In the genomic region with DNA sequence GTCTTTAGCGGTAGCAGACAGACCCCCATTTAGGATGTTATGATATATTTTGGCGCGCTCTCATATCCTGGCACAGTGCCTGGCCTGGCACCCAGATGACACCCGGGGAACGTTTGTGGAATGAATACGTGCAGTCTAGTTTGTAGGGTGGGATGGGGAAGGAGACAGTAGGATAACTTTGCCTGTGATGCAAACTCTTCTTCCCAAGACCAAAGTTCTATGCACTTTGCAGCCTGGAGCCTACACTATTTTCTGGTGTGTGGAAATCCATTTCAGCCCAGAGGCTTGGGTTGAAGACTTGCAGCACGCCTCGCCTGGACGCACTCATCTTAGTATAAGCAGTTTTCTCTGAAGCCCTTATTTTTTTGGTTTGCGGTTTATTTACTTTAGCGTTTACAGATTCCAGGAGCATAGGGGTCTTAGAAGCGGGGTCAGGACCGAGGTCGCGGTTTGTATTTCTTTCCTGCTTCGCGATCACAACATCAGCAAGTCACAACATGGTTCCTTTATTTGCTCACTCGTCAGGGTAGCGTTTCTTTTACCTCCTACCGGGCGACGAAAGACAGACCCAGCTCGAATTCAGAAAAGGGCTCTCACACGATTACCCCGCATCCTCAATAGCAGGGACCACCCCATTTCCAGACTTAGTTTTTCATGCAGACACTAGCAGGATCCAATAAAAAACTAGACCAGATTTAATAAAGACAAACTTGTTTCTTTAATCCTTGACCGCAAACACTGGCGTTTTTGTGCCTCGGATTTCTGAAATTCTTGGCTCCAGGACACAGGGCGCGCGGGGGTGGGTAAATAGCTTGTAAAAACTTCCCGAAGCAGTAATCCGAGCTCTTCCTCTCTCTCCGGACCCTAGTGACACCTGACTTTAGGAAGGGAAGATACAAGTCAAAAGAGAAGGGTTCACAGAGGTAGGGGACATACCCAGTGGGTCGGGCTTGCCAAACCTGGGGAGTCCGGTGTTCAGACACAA, we compare ENCODE assay signal across 8 mouse cellular contexts. TPM values are rescaled to one million over a fixed set of nuclear protein-coding genes. Genes with fewer than 3 reads are reported as not detected.
DNase-seq lines count a peak whose midpoint lies in the region; ATAC-seq and TF ChIP-seq lines count a peak whose summit lies in the region.

No protein-coding gene starts in this region.

- 4% methylated on average over 36 of the region's 36 CpGs for WGBS in lung, embryonic 15.5 days
- 7% methylated on average over 36 of the region's 36 CpGs for WGBS in forebrain, embryonic 10.5 days
- WGBS in kidney, embryonic 15.5 days, result 8% methylated on average over 36 of the region's 36 CpGs
- WGBS in midbrain, embryonic 15.5 days, result 8% methylated on average over 36 of the region's 36 CpGs

- no peak for DNase-seq in lung, adult 18-20 months
- DNase-seq in forebrain, embryonic 10.5 days (ENCODE audit: extremely low spot score, low spot score), result no peak
- DNase-seq in gastrocnemius, adult 18-20 months (ENCODE audit: low spot score), result no peak
- DNase-seq in left cerebral cortex, adult 9 months (ENCODE audit: low spot score in 2 of 2), result no peak

- TF ChIP-seq POLR2A in bone marrow macrophage, adult 2 months (IDR thresholded peaks at IDR 0.05; ENCODE audit: borderline replicate concordance, low read depth, low read length), result no peak

- peak; percentile 17; the same call in 1 of the 2 replicates for ATAC-seq in lung, embryonic 15.5 days (ENCODE audit: borderline replicate concordance, extremely low read depth, low FRiP score, low TSS enrichment)
- peak; percentile 24 for ATAC-seq in kidney, embryonic 15.5 days (replicated peaks; ENCODE audit: low FRiP score)
- ATAC-seq in midbrain, embryonic 15.5 days (replicated peaks), result peak; percentile 12

- peak overlapping the region; percentile 85 for H3K4me3 ChIP-seq in lung, embryonic 15.5 days
- H3K4me3 ChIP-seq in bone marrow macrophage, adult 2 months (ENCODE audit: insufficient read depth, low read length), result peak overlapping the region; percentile 82
- peak overlapping the region; percentile 69 for H3K4me3 ChIP-seq in forebrain, embryonic 10.5 days
- H3K4me3 ChIP-seq in kidney, embryonic 15.5 days (replicated peaks), result peak overlapping the region; percentile 91
- H3K4me3 ChIP-seq in midbrain, embryonic 15.5 days, result peak overlapping the region; percentile 84

- H3K27ac ChIP-seq in lung, embryonic 15.5 days, result peak overlapping the region; percentile 71
- H3K27ac ChIP-seq in bone marrow macrophage, adult 2 months (ENCODE audit: insufficient read depth, low read depth, low read length), result no peak overlapping the region
- H3K27ac ChIP-seq in forebrain, embryonic 10.5 days, result peak overlapping the region; percentile 87
- H3K27ac ChIP-seq in kidney, embryonic 15.5 days, result peak overlapping the region; percentile 84
- H3K27ac ChIP-seq in midbrain, embryonic 15.5 days, result no peak overlapping the region

- peak overlapping the region; percentile 52 for H3K9ac ChIP-seq in lung, embryonic 15.5 days
- peak overlapping the region; percentile 53 for H3K9ac ChIP-seq in kidney, embryonic 15.5 days
- peak overlapping the region; percentile 27 for H3K9ac ChIP-seq in midbrain, embryonic 15.5 days

- no peaks in the 10 kb centered on the region for H3K36me3 ChIP-seq in lung, embryonic 15.5 days
- H3K36me3 ChIP-seq in forebrain, embryonic 10.5 days (replicated peaks), result 0 out of 2 replicates have a peak, but pooled peaks cover 7% of the 10 kb centered on the region
- peaks cover 5% of the 10 kb centered on the region; the same call in 1 of the 2 replicates for H3K36me3 ChIP-seq in kidney, embryonic 15.5 days
- no peaks in the 10 kb centered on the region for H3K36me3 ChIP-seq in midbrain, embryonic 15.5 days (replicated peaks)

- no peaks in the 10 kb centered on the region for H3K27me3 ChIP-seq in lung, embryonic 15.5 days
- H3K27me3 ChIP-seq in forebrain, embryonic 10.5 days (ENCODE audit: poor library complexity, severe bottlenecking), result peaks cover 14% of the 10 kb centered on the region; the same call in 1 of the 2 replicates
- no peaks in the 10 kb centered on the region for H3K27me3 ChIP-seq in kidney, embryonic 15.5 days
- peaks cover 7% of the 10 kb centered on the region; the same call in 1 of the 2 replicates for H3K27me3 ChIP-seq in midbrain, embryonic 15.5 days (replicated peaks)

- H3K4me2 ChIP-seq in lung, embryonic 15.5 days, result peak overlapping the region; percentile 86
- peak overlapping the region; percentile 87 for H3K4me2 ChIP-seq in kidney, embryonic 15.5 days
- peak overlapping the region; percentile 99 for H3K4me2 ChIP-seq in midbrain, embryonic 15.5 days

- no peak for TF ChIP-seq CTCF in bone marrow macrophage, adult 2 months (IDR thresholded peaks at IDR 0.05; ENCODE audit: low read depth, low read length)

- no peaks in the 10 kb centered on the region for H3K9me3 ChIP-seq in lung, embryonic 15.5 days
- no peaks in the 10 kb centered on the region for H3K9me3 ChIP-seq in forebrain, embryonic 10.5 days
- no peaks in the 10 kb centered on the region for H3K9me3 ChIP-seq in kidney, embryonic 15.5 days (replicated peaks)
- no peaks in the 10 kb centered on the region for H3K9me3 ChIP-seq in midbrain, embryonic 15.5 days

- peaks cover 44% of the 10 kb centered on the region for H3K4me1 ChIP-seq in lung, embryonic 15.5 days
- H3K4me1 ChIP-seq in bone marrow macrophage, adult 2 months (ENCODE audit: control insufficient read depth, insufficient read depth, low read length), result peaks cover 6% of the 10 kb centered on the region
- peaks cover 39% of the 10 kb centered on the region for H3K4me1 ChIP-seq in forebrain, embryonic 10.5 days
- H3K4me1 ChIP-seq in kidney, embryonic 15.5 days, result peaks cover 35% of the 10 kb centered on the region
- peaks cover 5% of the 10 kb centered on the region; the same call in 1 of the 2 replicates for H3K4me1 ChIP-seq in midbrain, embryonic 15.5 days

RNA-seq across cellular contexts. Expression of a gene that starts 0.7 kb away (rescaled TPM):
- 12.7 and 14.9 TPM in 2 replicates for polyA plus RNA-seq in lung, embryonic 15.5 days (2015; fragmentation: Nextera tagmentation; extraction: Ambion mirVana)
- polyA plus RNA-seq in bone marrow macrophage, adult 2 months (2012; ENCODE audit: insufficient read depth, insufficient read length, missing spikeins), result 7.7 and 10.9 TPM in 2 replicates
- polyA plus RNA-seq in forebrain, embryonic 10.5 days (2016; fragmentation: Nextera tagmentation; extraction: Ambion mirVana), result 11.6 and 11.9 TPM in 2 replicates
- 18.6 and 19.4 TPM in 2 replicates for polyA plus RNA-seq in kidney, embryonic 15.5 days (2015; fragmentation: Nextera tagmentation; extraction: Ambion mirVana)
- 3.9 and 4.7 TPM in 2 replicates for polyA plus RNA-seq in midbrain, embryonic 15.5 days (2015; fragmentation: Nextera tagmentation; extraction: Ambion mirVana)
- total RNA-seq in gastrocnemius, adult 18-20 months (2021), result 10 to 100 TPM; 15.1 to 20.0 TPM

RNA-seq across cellular contexts. Expression of a gene that starts 26.8 kb away (rescaled TPM):
- polyA plus RNA-seq in lung, embryonic 15.5 days (2015; fragmentation: Nextera tagmentation; extraction: Ambion mirVana), result 29.7 and 30.0 TPM in 2 replicates
- polyA plus RNA-seq in bone marrow macrophage, adult 2 months (2012; ENCODE audit: insufficient read depth, insufficient read length, missing spikeins), result 60.9 and 62.7 TPM in 2 replicates
- polyA plus RNA-seq in forebrain, embryonic 10.5 days (2016; fragmentation: Nextera tagmentation; extraction: Ambion mirVana), result 12.8 and 13.0 TPM in 2 replicates
- polyA plus RNA-seq in kidney, embryonic 15.5 days (2015; fragmentation: Nextera tagmentation; extraction: Ambion mirVana), result 25.3 and 26.0 TPM in 2 replicates
- 11.0 and 11.4 TPM in 2 replicates for polyA plus RNA-seq in midbrain, embryonic 15.5 days (2015; fragmentation: Nextera tagmentation; extraction: Ambion mirVana)
- 1 to 10 TPM; 8.4 to 10.0 TPM for total RNA-seq in gastrocnemius, adult 18-20 months (2021)

Comparison
In these comparisons a context has a peak if more than half of its experiments do, and no peak if none do; other contexts are left out.
1. H3K27ac ChIP-seq: peak in lung, embryonic 15.5 days (single experiment), forebrain, embryonic 10.5 days (single experiment) and kidney, embryonic 15.5 days (single experiment); none in bone marrow macrophage, adult 2 months (single experiment) and midbrain, embryonic 15.5 days (single experiment).
2. Peak in every context shown above with its lines, with median percentiles within 50 percentile points of each other: ATAC-seq, H3K4me2 ChIP-seq, H3K4me3 ChIP-seq and H3K9ac ChIP-seq.